Mouse (Mus musculus) right cerebral cortex, postnatal 14 days (tissue): Measurements from ENCODE around the gene Cfl1.

Experiments
- DNase-seq: peaks from one replicate; pipeline ENCODE4 v3.0.0; 2022

Gene Cfl1

DNA sequence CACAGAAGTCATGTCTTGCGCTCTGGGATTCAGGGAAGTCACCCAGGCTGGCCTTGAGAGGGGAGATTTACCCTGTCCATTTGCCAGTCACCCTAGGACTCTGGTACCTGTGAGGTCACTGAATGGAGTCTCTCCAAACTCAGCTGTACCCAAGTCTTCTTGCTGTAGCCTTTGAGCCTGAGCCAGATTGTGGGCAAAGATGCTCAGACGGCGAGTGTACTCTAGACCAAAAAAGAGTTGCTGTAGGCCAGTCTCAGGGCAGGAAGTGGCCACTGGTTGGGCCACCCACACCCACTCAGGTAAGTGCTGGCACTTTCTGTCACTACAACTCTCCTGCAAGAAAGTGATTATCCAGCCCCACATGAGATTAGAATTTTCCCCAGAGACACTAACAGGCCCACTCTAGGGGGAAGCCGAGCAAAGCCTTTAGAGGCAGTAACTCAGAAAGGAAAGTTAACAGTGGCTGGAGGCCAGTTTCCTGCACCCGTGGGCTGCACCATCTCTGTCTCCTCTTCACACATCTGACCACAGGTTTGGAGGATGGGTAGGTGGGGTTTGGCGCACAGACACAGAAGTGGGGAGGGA, 23.2 kb upstream of the Cfl1 start:
- no peak for DNase-seq

DNA sequence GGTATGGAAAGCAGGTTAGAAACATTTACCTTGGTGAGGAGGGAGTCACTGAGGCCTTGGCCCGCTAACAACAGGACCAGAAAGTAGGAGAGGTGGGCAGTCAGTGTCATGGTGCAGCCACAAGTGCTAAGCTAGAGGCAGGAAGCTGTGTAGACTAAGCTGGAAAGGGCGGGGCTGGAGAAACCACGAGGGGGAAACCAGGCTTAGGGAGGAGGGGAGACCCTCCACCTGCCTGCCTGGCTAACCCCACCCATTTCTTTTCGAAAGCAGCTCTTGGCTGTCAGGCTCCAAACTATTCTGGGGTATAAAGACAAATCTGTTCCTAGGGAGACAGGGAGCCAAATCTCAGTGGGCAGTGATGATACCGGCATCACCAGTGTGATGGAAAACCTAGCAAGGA, 21.9 kb upstream of the Cfl1 start, which contains the start of gene Ctsw:
Gene Ctsw (minus strand): TSS at position 134 of the 400 bp plus-strand sequence.
- no peak for DNase-seq

DNA sequence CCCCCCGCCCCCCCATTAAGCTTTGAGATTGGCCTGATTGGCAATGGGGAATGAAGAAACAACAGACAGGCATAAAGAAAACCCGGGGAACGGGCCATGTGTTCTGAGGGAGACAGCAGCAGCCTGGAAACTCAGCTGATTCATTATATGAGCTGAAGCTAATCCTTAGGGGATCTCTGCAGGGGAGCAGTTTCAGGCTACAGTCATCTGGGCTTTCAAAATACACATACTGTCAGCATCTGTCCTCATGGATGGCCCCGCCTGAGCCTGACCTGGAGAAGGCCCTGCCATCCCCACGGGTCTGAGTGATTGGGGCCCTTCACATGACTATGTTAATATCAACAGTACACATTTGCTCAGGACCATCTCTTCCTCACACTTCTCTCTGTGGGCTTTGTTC, 18.4 kb upstream of the Cfl1 start:
- no peak for DNase-seq

DNA sequence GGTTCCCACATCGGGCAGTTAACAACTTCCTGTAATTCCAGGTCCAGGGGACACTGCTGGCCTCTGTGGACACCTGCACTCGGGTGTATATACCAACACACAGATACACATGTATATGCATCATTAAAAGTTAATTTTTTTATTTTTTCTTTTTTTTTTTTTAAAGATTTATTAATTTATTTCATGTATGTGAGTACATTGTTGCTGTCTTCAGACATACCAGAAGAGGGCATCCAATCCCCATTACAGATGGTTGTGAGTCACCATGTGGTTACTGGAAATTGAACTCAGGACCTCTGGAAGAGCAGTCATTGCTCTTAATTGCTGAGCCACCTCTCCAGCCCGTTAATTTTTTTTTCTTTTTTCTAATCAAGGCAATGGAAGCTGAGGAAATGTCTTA, 17.4 kb upstream of the Cfl1 start:
- DNase-seq: no peak

DNA sequence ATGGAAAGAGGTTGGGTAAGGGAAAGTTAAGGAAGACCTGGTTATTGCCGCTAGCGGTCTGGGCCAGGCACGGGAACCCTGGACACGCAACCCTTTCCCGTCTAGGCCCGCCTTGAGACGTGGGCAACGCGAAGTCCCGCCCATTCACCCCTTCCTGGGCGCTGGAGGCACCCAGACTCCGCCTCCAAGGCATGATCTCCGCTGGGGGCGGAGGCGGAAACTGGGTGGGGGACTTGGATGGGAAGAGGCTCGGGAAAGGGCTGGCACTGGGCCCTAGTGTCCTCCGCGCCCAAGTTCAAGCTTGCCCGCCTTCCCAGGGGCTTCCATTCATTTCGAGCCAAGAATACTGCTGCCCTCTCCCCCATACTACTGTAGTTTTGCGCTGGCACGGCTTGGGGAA, 16.5 kb upstream of the Cfl1 start, which contains the start of gene Efemp2:
Gene Efemp2 (plus strand): TSS at position 235 of the 400 bp plus-strand sequence.
- DNase-seq: peak; percentile 68

DNA sequence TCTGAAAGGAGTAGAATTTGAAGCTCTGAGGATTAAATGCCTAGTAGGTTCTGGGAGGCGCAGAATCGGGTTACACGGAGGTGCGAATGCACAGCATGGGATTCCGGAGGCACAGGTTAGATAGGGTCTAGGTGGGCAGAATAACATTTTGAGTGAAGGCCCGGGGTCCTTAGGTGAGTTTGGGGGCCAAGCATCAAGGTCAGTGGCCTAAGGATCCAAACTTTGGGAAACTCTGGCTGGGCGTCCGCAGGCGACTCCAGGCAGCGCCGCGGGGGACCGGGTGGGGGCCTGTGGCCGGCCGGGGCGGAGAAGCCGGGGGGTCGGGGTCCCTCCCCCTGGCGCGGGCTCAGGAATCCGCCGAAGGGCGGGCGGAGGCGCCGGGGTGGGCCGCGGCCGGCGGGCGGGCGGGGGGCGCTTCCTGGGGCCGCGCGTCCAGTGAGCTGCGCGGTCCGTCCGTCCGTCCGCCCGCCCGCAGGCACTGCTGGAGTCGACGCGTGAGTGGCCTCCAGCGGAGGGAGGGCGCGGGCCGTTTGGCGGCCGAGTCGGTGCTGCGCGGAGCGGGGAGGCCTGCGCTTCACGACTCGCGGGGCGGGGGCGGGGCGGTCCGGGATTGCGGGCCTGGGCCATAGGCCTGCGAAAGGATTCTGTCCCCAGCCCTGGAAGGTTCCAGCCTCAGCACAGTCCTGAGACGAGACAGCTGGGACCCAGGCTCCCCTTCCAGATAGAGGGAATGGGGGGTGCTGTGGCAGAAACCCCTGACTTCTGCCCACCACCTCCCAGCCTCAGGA, 15.8 kb upstream of the Cfl1 start:
- DNase-seq: peak; percentile 47

DNA sequence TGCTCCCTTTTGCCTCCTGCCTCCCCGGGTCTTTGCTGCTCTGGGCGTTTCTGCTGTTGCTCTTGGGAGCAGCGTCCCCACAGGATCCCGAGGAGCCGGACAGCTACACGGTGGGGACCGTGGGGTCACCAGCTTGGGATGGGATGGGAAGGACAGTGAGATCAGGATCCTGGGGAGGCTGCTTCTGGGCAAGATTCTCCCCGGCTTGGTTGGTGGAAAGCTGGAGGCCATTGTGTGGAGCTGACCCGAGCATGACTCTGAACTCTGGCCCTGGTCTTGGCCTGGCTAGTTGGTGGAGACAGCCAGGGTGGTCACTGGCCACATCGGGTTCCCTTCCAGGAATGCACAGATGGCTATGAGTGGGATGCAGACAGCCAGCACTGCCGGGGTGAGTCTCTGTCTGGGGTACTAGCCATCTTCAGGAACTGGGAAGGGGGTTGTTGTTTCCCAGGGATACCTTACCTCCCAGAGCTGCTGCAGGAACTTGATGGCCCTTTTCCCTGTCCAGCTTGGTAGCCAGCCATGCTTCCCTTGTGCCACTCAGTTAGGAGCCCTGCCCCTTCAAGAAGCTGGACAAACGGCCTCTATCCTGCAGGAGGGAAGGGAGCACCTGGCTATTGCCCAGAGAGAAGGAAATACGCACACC, 15.1 kb upstream of the Cfl1 start:
- DNase-seq: no peak

DNA sequence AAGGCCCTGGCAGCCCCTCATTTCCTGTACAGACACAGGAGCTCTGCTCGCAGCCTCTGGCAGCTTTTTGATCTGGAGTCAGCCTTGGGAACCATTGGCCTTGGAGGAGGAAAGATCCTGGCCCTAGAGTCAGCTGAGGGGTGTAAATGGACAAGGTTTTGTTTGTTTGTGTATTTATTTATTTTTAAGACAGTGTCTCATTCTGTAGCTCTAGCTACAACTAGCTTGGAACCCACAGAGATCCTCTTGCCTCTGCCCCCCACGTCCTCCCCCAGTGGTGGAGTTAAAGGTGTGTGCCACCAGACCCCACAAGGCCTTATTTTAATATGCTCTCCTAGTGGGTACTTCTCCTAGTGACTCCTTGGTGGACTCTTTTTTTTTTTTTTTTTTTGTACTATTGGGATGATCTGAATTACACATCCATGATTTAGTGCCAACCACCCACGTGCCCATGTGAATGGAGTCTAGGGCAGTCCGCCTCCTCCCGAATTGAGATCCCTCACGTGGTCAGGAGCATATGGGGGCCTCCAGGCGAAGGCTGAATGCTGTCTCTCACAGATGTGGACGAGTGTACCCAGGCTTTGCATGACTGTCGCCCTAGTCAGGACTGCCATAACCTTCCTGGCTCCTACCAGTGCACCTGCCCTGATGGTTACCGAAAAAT, 13.1 kb upstream of the Cfl1 start:
- no peak for DNase-seq

DNA sequence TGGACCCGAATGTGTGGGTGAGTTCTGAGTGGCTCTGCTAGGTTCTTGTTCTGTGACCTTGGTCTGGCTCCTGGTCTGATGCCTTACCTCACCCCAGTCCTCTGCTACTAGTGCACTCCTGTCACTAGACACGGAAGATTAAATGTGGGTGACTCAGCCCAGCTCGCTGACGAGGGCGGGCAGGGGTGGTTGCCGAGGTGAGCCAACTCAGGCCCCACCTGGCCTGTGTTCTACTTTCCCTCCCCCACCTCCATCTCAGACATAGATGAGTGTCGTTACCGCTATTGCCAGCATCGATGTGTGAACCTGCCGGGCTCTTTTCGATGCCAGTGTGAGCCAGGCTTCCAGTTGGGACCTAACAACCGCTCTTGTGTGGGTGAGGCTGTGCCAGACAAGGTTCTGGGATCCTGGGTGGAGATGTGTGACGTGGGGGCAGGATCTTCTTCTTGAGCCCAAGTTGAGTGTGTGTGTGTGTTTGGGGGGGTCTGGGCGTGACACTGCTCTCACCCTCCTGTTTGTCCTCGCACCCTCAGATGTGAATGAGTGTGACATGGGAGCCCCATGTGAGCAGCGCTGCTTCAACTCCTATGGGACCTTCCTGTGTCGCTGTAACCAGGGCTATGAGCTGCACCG, 12.5 kb upstream of the Cfl1 start:
- DNase-seq: no peak

DNA sequence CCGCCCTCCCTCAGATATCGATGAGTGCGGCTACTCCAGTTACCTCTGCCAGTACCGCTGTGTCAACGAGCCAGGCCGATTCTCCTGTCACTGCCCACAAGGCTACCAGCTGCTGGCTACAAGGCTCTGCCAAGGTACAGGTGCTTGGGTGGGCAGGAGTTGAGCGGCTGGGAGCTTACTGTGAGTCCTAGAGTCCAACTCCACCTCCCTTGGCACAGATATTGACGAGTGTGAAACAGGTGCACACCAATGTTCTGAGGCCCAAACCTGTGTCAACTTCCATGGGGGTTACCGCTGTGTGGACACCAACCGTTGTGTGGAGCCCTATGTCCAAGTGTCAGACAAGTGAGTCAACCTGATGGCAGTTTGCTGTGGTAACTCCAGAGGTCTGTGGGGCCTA, 10.2 kb upstream of the Cfl1 start:
- DNase-seq: no peak

DNA sequence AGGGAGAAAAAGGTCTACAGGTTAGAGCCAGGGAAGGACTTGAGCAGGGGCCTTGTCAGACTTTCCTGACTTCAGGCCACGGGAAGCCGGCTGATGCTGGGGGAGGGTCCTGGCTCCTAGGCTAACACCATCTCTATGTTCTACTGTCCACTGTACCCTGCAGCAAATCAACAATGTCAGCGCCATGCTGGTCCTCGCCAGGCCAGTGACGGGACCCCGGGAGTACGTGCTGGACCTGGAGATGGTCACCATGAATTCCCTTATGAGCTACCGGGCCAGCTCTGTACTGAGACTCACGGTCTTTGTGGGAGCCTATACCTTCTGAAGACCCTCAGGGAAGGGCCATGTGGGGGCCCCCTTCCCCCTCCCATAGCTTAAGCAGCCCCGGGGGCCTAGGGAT, 8.9 kb upstream of the Cfl1 start:
- no peak for DNase-seq

DNA sequence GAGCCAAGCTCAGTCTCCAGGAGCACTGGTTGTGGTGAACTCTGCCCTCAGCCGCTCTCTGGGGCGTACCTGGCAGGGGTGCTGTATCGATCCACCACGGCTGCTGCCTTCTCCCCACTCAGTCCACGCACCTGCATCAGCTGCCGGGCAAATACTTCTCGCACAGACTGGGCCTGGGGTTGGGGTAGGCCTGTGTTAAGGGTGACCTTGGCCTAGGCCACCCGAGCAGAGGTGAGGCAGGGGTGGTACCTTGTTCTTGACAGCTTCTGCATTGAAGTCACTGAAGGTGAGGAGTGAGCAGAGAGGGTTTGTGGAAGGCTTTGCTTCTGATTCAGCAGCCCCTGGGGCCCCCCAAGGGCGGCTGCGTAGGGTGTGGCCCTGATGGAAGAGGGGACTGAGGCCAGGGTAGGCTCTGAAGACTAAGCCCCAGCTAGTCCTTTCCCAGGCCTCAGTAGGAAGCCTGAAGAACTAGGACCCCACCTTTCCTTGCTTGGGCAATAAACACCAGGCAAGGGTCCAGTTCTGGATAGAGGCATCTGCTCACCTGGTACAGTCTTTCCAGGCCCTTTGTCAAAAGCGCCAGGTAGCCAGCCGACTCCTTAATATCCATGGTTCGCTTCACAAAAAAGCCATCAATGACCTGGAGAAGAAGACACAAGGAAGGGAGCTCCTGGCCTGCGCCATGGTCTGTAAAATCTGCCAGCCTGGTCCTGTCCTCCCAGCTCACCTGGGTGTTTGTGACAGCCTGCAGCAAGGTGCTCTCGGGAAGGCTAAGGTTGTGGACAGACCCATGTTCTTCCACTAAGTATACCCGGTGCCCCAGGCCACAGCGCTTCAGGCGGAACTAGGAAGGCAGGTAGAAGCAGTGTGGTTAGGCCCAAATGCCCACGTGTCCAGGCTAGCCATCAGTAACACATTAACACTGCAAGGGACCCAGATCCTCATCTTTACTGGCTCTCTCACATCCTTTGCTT, 6.6 kb upstream of the Cfl1 start:
- peak; percentile 22 for DNase-seq

DNA sequence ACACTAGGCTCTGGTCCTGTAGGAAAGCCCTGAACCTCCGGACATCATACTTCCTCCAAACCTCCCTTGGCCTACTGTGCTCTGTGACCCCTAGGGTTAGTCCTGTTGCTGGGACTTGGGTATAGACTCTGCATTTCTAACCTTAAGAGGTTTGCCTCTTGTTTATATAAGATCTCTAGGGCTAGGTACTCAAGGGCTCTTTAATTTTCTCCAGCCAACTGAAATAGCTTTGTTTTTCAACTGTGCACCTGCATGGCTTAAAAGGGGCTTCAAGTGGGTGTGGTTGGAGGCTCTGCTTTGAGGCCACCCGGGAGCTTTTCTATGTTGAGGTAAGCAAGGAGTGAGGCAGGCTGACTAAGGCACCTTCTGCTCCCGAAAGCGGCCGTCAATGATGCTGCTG, 5.8 kb upstream of the Cfl1 start:
- DNase-seq: no peak

DNA sequence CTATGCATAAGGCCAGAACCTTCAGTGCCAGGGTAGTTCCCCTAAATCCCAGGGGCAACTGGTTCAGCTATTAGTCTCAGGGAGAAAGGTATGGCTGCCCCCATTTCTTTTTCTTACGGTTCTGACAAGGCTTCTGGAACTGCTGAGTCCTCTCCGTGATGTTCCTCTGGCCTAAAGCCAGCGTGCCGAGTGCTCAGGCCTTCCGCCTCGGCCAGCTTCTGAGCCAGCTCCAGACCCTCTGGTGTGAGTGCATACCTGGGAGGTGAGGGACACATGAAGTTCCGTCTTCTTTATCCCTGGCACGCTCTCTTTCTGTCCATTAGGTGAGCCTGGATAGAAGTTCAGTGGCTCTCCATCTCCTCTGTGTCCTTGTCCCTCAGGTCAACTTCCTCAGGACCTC, 4.9 kb upstream of the Cfl1 start:
- DNase-seq: no peak

DNA sequence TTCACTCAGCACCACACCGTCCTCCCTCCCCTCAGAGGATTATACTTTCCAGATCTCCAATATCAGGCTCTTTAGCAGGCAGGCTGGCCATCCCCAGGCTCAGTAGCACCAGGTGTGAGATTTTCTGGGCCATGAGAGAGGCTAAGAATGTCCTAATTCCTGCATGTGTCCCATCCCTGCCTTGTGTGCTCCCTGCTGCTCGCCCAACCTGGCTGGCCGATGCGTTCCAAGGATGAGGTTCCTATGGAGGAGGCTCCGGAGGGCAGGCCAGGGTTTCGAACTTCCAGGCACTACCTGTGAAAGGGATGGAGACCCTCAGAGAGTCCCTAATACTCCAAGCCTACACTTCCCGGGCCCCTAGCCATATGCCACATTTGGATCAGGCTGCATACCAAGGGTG, 4.4 kb upstream of the Cfl1 start:
- DNase-seq: no peak

DNA sequence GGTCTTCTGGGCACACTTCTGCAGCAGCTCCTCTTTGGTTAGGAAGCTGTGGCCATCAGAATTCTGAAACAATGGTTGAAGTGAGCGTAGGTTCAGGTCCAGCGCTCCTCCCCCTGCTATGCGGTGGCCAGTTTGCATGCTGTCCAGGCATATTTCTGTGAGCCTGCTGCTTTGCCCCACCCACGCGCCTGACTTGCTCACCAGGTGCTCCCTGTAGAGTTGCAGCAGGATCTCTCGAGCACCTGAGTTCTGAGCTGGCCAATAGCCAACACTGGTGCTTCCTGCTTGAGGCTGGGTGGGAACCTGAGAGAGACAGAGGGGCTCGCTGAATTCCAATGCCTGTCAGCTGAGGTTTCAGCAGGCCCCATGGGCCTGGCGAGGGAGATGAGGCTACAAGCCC, 4.0 kb upstream of the Cfl1 start:
- no peak for DNase-seq

DNA sequence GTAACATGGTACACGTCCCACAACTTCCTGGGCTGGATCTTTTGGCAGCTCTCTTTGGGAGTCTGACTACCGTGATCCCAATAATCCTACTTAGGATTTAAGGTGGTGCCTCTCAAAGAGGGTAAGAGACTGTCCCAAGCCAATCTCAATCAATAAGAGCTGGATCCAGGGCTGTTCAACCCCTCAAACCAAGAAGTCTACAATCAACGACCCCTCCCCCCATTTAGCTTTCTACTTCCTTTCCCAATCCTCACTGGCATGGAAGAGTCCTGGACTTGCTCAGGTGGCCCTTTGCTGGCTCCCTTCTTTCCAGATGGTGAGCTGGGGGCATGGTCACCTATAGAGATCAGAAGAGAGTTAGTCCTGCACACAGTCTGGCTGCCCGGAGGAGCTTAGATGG, 3.5 kb upstream of the Cfl1 start:
- peak; percentile 3 for DNase-seq

DNA sequence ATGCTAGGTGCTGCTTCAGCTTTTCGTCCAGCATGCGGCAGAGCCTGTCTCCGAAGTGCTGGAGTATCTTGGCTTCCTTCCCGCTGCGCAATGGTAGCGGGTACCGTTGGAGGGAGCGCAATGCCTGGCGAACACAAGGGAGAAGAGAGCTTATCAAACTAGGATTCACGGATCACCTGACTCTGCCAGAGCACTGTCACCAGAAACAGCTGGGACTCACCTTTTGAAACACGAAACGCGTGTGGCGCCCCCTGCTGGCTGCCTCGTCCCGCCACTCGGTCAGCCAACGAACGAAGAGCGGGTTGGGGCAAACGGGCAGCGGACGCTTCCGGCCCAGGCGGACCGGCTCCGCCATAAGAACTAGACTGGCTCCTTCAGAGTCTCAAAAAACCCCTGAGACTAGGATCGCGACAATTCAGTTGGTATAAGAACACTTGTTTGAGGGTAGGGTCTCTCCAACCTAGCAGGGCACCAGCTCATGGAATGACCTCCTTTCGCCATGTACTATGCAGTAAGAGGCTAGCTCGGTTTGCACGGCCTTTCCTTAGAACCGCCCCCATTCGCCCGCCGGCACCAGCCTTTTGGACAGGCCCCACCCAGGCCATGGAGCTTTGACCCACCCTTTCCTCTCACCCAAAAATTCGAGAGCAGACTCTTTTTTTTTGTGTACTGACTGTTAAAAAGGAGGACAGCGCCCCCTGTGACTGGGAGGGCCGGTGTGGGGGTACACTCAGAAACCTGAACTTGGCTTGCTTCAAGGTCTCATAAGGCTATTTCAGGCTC, 2.3 kb upstream of the Cfl1 start, which contains the start of gene Mus81:
Gene Mus81 (minus strand): TSS at position 635 of the 783 bp plus-strand sequence.
- DNase-seq: peak; percentile 97

DNA sequence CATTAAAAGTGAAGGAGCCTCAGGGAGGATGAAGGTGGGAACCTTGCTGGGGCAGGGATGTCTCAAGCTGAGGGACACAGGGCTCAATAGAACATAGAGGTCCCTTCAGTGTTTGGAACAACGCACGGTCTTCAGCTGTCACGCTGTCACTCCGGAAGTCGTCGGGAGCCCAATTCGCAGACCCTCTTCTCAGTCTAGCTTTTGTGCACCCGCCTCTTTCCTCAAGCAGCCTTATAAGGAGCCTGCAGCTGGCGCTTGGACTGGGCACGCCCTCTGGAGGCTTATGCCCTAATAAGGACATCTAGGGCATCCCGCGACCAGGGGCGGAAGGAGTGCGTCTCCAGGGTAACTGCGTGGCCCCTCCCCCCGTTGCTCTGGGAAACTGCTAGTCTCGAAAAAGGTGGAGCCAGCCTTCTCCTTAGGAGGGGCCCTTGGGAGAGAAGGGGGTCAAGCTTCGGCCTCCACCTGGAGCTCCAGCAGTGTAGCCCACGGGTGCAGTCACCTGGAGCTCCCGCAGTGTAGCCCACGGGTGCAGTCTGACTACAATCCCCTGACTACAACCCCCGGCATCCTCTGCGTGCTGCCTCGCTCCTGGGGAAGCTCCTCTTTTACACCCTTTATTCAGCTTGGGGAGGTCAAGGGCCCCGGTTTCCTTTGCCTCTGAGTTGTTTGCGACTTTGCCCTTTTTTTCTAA, 1.2 kb upstream of the Cfl1 start:
- DNase-seq: peak; percentile 98

DNA sequence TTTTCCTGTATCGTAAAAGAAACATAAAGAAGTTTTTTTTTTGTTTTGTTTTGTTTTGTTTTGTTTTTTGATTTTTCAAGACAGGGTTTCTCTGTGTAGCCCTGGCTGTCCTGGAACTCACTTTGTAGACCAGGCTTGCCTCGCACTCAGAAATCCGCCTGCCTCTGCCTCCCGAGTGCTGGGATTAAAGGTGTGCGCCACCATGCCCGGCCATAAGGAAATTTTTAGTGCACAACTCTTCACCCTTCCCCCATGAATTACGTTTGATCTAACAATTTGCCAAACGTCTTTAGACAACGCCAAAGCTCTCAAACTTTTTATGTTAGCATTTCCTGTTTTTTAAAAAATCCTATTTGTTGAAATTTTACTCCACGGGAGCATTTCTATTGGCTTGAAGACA, 534 bp upstream of the Cfl1 start:
- peak; percentile 2 for DNase-seq
